31 mouse cellular contexts compared by ENCODE assay signal in genomic region chr11:103666907-103667426, GRCm38 (mm10). TPM values are rescaled to one million over a fixed set of nuclear protein-coding genes. Genes with fewer than 3 reads are reported as not detected.
DNase-seq lines count a peak whose midpoint lies in the region; ATAC-seq and TF ChIP-seq lines count a peak whose summit lies in the region.
"Had no signal": no experiment of that assay in that cellular context is flagged by ENCODE, and none has a peak within 500 bp of the region (broad histone marks: within the 10 kb centered on the region; RNA-seq: fewer than 3 reads in every experiment).

No protein-coding gene starts in this region.

- H3K9ac ChIP-seq in forebrain, embryonic 14.5 days (ENCODE audit: low read length) = no peak overlapping the region
- H3K9ac ChIP-seq in forebrain, embryonic 11.5 days (ENCODE audit: low read length) = no peak overlapping the region
- peak overlapping the region; percentile 26; the same call in 1 of the 2 replicates for H3K9ac ChIP-seq in midbrain, embryonic 14.5 days (replicated peaks; ENCODE audit: low read length)
- H3K9ac ChIP-seq: embryonic facial prominence, embryonic 13.5 days; limb, embryonic 12.5 days; liver, postnatal 0 days; midbrain, embryonic 12.5 days had no signal

- intact Hi-C loops in left cerebral cortex, adult 2 months (cut with DNase I) = loop anchor here (1.0 to 10.0 kb wide), 3 partner anchors 18 to 472 kb away; partner anchors contain the start of gene Rprml

- H3K27me3 ChIP-seq in forebrain, embryonic 14.5 days (replicated peaks; ENCODE audit: control insufficient read depth, insufficient read depth, low read length) = no peaks in the 10 kb centered on the region; the same call in 1 of the 2 replicates
- no peaks in the 10 kb centered on the region; the same call in 1 of the 2 replicates for H3K27me3 ChIP-seq in forebrain, embryonic 11.5 days (ENCODE audit: control insufficient read depth, insufficient read depth, low read length)
- H3K27me3 ChIP-seq in midbrain, embryonic 14.5 days (ENCODE audit: control insufficient read depth, insufficient read depth, low read length) = no peaks in the 10 kb centered on the region

- no peaks in the 10 kb centered on the region for H3K36me3 ChIP-seq in forebrain, embryonic 14.5 days (ENCODE audit: control insufficient read depth, insufficient read depth, low read length)
- no peaks in the 10 kb centered on the region for H3K36me3 ChIP-seq in forebrain, embryonic 11.5 days (ENCODE audit: control insufficient read depth, insufficient read depth, low read length)
- no peaks in the 10 kb centered on the region for H3K36me3 ChIP-seq in midbrain, embryonic 14.5 days (ENCODE audit: control insufficient read depth, insufficient read depth, low read length)
- H3K36me3 ChIP-seq: embryonic facial prominence, embryonic 13.5 days; limb, embryonic 12.5 days; midbrain, embryonic 12.5 days had no signal

- H3K27ac ChIP-seq in forebrain, embryonic 14.5 days (ENCODE audit: low read depth, low read length) = no peak overlapping the region
- no peak overlapping the region for H3K27ac ChIP-seq in forebrain, embryonic 11.5 days (ENCODE audit: low read depth, low read length)
- peak overlapping the region; percentile 84 for H3K27ac ChIP-seq in left cerebral cortex, adult 2 months
- H3K27ac ChIP-seq in midbrain, embryonic 14.5 days (replicated peaks; ENCODE audit: low read depth, low read length) = no peak overlapping the region
- H3K27ac ChIP-seq: embryonic facial prominence, embryonic 13.5 days; kidney, postnatal 0 days; limb, embryonic 12.5 days; midbrain, embryonic 12.5 days had no signal

- 17% methylated on average over 13 of the region's 13 CpGs for WGBS in forebrain, embryonic 14.5 days
- 33% methylated on average over 13 of the region's 13 CpGs for WGBS in forebrain, embryonic 11.5 days
- WGBS in midbrain, embryonic 14.5 days = 38% methylated on average over 13 of the region's 13 CpGs

- H3K9me3 ChIP-seq in forebrain, embryonic 14.5 days (replicated peaks; ENCODE audit: control insufficient read depth, low read length) = no peaks in the 10 kb centered on the region
- no peaks in the 10 kb centered on the region for H3K9me3 ChIP-seq in forebrain, embryonic 11.5 days (ENCODE audit: control insufficient read depth, low read length)
- H3K9me3 ChIP-seq in midbrain, embryonic 14.5 days (ENCODE audit: control insufficient read depth, low read length) = no peaks in the 10 kb centered on the region
- H3K9me3 ChIP-seq: embryonic facial prominence, embryonic 13.5 days; limb, embryonic 12.5 days; midbrain, embryonic 12.5 days had no signal

- DNase-seq in forebrain, embryonic 14.5 days (ENCODE audit: low spot score) = peak; percentile 75
- no peak for DNase-seq in forebrain, embryonic 11.5 days (ENCODE audit: low spot score)
- DNase-seq in left cerebral cortex, adult 2 months (ENCODE audit: extremely low spot score in 1 of 2, low spot score in 2 of 2) = no peak
- DNase-seq in left cerebral cortex, adult 18-20 months (ENCODE audit: low spot score in 2 of 2) = no peak
- no peak for DNase-seq in midbrain, embryonic 14.5 days
- DNase-seq in retina, postnatal 1 day = peak; percentile 9
- no peak for DNase-seq in embryo, embryonic 9.5 days (ENCODE audit: extremely low spot score)
- DNase-seq in gastrocnemius, adult 18-20 months (ENCODE audit: low spot score) = no peak
- DNase-seq: adrenal gland, postnatal 25 days; cerebellum, adult 9-10 months; gastrocnemius, postnatal 10 days; heart, adult 11 months; kidney, adult 2 months; liver, postnatal 0 days; spleen, adult 18-20 months had no signal

- H3K4me3 ChIP-seq in forebrain, embryonic 14.5 days (ENCODE audit: low read depth, low read length) = no peak overlapping the region
- no peak overlapping the region for H3K4me3 ChIP-seq in forebrain, embryonic 11.5 days (ENCODE audit: low read depth, low read length)
- H3K4me3 ChIP-seq in left cerebral cortex, adult 2 months = no peak overlapping the region
- no peak overlapping the region for H3K4me3 ChIP-seq in midbrain, embryonic 14.5 days (replicated peaks; ENCODE audit: low read depth, low read length)
- H3K4me3 ChIP-seq: embryonic facial prominence, embryonic 13.5 days; erythroblast, embryonic 14.5 days; limb, embryonic 12.5 days; midbrain, embryonic 12.5 days had no signal

- H3K4me2 ChIP-seq in forebrain, embryonic 14.5 days (ENCODE audit: low read length) = peak overlapping the region; percentile 9; the same call in 1 of the 2 replicates
- no peak overlapping the region for H3K4me2 ChIP-seq in forebrain, embryonic 11.5 days (ENCODE audit: low read depth, low read length, severe bottlenecking)
- H3K4me2 ChIP-seq in midbrain, embryonic 14.5 days (ENCODE audit: low read length) = no peak overlapping the region
- H3K4me2 ChIP-seq: embryonic facial prominence, embryonic 13.5 days; heart, embryonic 11.5 days; limb, embryonic 12.5 days; liver, embryonic 11.5 days had no signal

- TF ChIP-seq CTCF in left cerebral cortex, adult 2 months (IDR thresholded peaks at IDR 0.05) = no peak

- peaks cover 19% of the 10 kb centered on the region for H3K4me1 ChIP-seq in forebrain, embryonic 14.5 days (ENCODE audit: control insufficient read depth, insufficient read depth, low read length)
- H3K4me1 ChIP-seq in forebrain, embryonic 11.5 days (replicated peaks; ENCODE audit: control insufficient read depth, insufficient read depth, low read length) = peaks cover 4% of the 10 kb centered on the region
- peaks cover 22% of the 10 kb centered on the region for H3K4me1 ChIP-seq in midbrain, embryonic 14.5 days (ENCODE audit: control insufficient read depth, insufficient read depth, low read length)

- ATAC-seq in forebrain, embryonic 14.5 days = peak; percentile 65
- no peak for ATAC-seq in forebrain, embryonic 11.5 days (replicated peaks; ENCODE audit: low FRiP score)
- ATAC-seq in midbrain, embryonic 14.5 days (ENCODE audit: low FRiP score, low TSS enrichment) = no peak
- ATAC-seq: CD4-positive, CD25-positive, alpha-beta regulatory T cell, adult 4 months; liver, postnatal 0 days; lung, postnatal 0 days had no signal

RNA-seq across cellular contexts. Expression of gene Rprml, which starts 17.6 kb away (rescaled TPM):
- polyA plus RNA-seq in forebrain, embryonic 14.5 days (2014; fragmentation: Nextera tagmentation; extraction: Ambion mirVana) = 2.3 and 3.2 TPM in 2 replicates
- not detected in 2 replicates for polyA plus RNA-seq in forebrain, embryonic 11.5 days (2014; fragmentation: Nextera tagmentation; extraction: Ambion mirVana)
- total RNA-seq in left cerebral cortex, adult 2 months (2021) = 10 to 100 TPM; 92.5 to 92.7 TPM
- 10 to 100 TPM; 84.7 to 92.0 TPM for total RNA-seq in left cerebral cortex, adult 18-20 months (2021)
- 0.71 and 0.88 TPM in 2 replicates for polyA plus RNA-seq in midbrain, embryonic 14.5 days (2014; fragmentation: Nextera tagmentation; extraction: Ambion mirVana)
- total RNA-seq in gastrocnemius, adult 18-20 months (2021) = not detected
- total RNA-seq: gastrocnemius, postnatal 10 days; hematopoietic stem cell, adult 5-6 weeks had no signal
- polyA plus RNA-seq: CD4-positive, CD25-positive, alpha-beta regulatory T cell, adult 4 months; erythroblast, embryonic 14.5 days; intestine, embryonic 14.5 days; kidney, adult 2 months; limb, embryonic 12.5 days; liver, embryonic 11.5 days; liver, postnatal 0 days; midbrain, embryonic 12.5 days; thymus, postnatal 0 days had no signal

RNA-seq across cellular contexts. Expression of gene Lyzl6, which starts 28.3 kb away (rescaled TPM):
- not detected in 2 replicates for polyA plus RNA-seq in forebrain, embryonic 14.5 days (2014; fragmentation: Nextera tagmentation; extraction: Ambion mirVana)
- polyA plus RNA-seq in forebrain, embryonic 11.5 days (2014; fragmentation: Nextera tagmentation; extraction: Ambion mirVana) = not detected in 2 replicates
- not detected for total RNA-seq in left cerebral cortex, adult 2 months (2021)
- total RNA-seq in left cerebral cortex, adult 18-20 months (2021) = not detected
- polyA plus RNA-seq in midbrain, embryonic 14.5 days (2014; fragmentation: Nextera tagmentation; extraction: Ambion mirVana) = not detected in 2 replicates
- total RNA-seq in gastrocnemius, adult 18-20 months (2021) = not detected
- total RNA-seq: adrenal gland, postnatal 25 days; gastrocnemius, postnatal 10 days; hematopoietic stem cell, adult 5-6 weeks; layer of hippocampus, postnatal 25 days; left cerebral cortex, postnatal 14 days had no signal
- polyA plus RNA-seq: CD4-positive, CD25-positive, alpha-beta regulatory T cell, adult 4 months; embryonic facial prominence, embryonic 13.5 days; erythroblast, embryonic 14.5 days; heart, embryonic 11.5 days; heart, postnatal 0 days; intestine, embryonic 14.5 days; kidney, adult 2 months; kidney, postnatal 0 days; limb, embryonic 12.5 days; liver, embryonic 11.5 days; liver, postnatal 0 days; lung, postnatal 0 days; midbrain, embryonic 12.5 days; neural tube, embryonic 14.5 days; thymus, postnatal 0 days had no signal

RNA-seq across cellular contexts. Expression of gene Gosr2, which starts 30.7 kb away (rescaled TPM):
- 105 and 106 TPM in 2 replicates for polyA plus RNA-seq in forebrain, embryonic 14.5 days (2014; fragmentation: Nextera tagmentation; extraction: Ambion mirVana)
- 86.7 and 94.9 TPM in 2 replicates for polyA plus RNA-seq in forebrain, embryonic 11.5 days (2014; fragmentation: Nextera tagmentation; extraction: Ambion mirVana)
- total RNA-seq in left cerebral cortex, adult 2 months (2021) = 10 to 100 TPM; 71.1 to 72.4 TPM
- total RNA-seq in left cerebral cortex, adult 18-20 months (2021) = 10 to 100 TPM; 70.3 to 80.4 TPM
- polyA plus RNA-seq in midbrain, embryonic 14.5 days (2014; fragmentation: Nextera tagmentation; extraction: Ambion mirVana) = 62.1 and 96.4 TPM in 2 replicates
- total RNA-seq in gastrocnemius, adult 18-20 months (2021) = 10 to 100 TPM; 39.2 to 42.6 TPM

RNA-seq across cellular contexts. Expression of gene Gm884, which starts 46.0 kb away (rescaled TPM):
- not detected in 2 replicates for polyA plus RNA-seq in forebrain, embryonic 14.5 days (2014; fragmentation: Nextera tagmentation; extraction: Ambion mirVana)
- not detected in 2 replicates for polyA plus RNA-seq in forebrain, embryonic 11.5 days (2014; fragmentation: Nextera tagmentation; extraction: Ambion mirVana)
- total RNA-seq in left cerebral cortex, adult 2 months (2021) = under 1 TPM; 0.05 to 0.07 TPM
- total RNA-seq in left cerebral cortex, adult 18-20 months (2021) = under 1 TPM; 0.02 to 0.05 TPM
- polyA plus RNA-seq in midbrain, embryonic 14.5 days (2014; fragmentation: Nextera tagmentation; extraction: Ambion mirVana) = not detected in 2 replicates
- not detected for total RNA-seq in gastrocnemius, adult 18-20 months (2021)
- total RNA-seq: adrenal gland, postnatal 25 days; gastrocnemius, postnatal 10 days; hematopoietic stem cell, adult 5-6 weeks; layer of hippocampus, postnatal 25 days had no signal
- polyA plus RNA-seq: CD4-positive, CD25-positive, alpha-beta regulatory T cell, adult 4 months; embryonic facial prominence, embryonic 13.5 days; erythroblast, embryonic 14.5 days; heart, embryonic 11.5 days; heart, postnatal 0 days; intestine, embryonic 14.5 days; kidney, adult 2 months; kidney, postnatal 0 days; limb, embryonic 12.5 days; liver, embryonic 11.5 days; liver, postnatal 0 days; lung, postnatal 0 days; midbrain, embryonic 12.5 days; neural tube, embryonic 14.5 days; thymus, postnatal 0 days had no signal

Comparison
In these comparisons a context has a peak if more than half of its experiments do, and no peak if none do; other contexts are left out.
1. DNase-seq: peak in forebrain, embryonic 14.5 days (single experiment) and retina, postnatal 1 day (single experiment); none in forebrain, embryonic 11.5 days (single experiment), left cerebral cortex, adult 2 months (0 of 2), left cerebral cortex, adult 18-20 months (0 of 2), midbrain, embryonic 14.5 days (single experiment), embryo, embryonic 9.5 days (single experiment) and gastrocnemius, adult 18-20 months (single experiment).
2. RNA of gene Rprml, which starts 17.6 kb away (total RNA-seq): 92.5 to 92.7 TPM in left cerebral cortex, adult 2 months and 84.7 to 92.0 TPM in left cerebral cortex, adult 18-20 months; not detected in gastrocnemius, adult 18-20 months; every median in the first group is over 10 times any median in the second.